Mouse (Mus musculus): ENCODE measurements around the gene Noc2l. TPM values are rescaled to one million over a fixed set of nuclear protein-coding genes. Genes with fewer than 3 reads are reported as not detected.

Gene Noc2l
- total RNA-seq, 2 experiments from 2014 or later: 61.2 to 64.3 TPM

Small RNAs within 50 kb of the gene (microRNA-seq; reads per million reads assigned to microRNA genes)
- 5.7 to 6.7 reads per million in 2 experiments for gene Mir7658

Other genes with a start within 250 kb of the Noc2l start
- 10 to 100 TPM; 10.6 to 11.6 TPM for gene B3galt6, start 243.4 kb upstream of the Noc2l start, total RNA-seq (2021)
- gene Sdf4, start 243.1 kb upstream of the Noc2l start, total RNA-seq (2021): 100 to 1,000 TPM; 128 to 136 TPM
- gene Tnfrsf4, start 222.2 kb upstream of the Noc2l start, total RNA-seq (2021): 1 to 10 TPM; 1.2 to 2.2 TPM
- not detected for gene Tnfrsf18, start 209.8 kb upstream of the Noc2l start, total RNA-seq (2021)
- gene Ttll10, start 176.6 kb upstream of the Noc2l start, total RNA-seq (2021): under 1 TPM; 0.13 to 0.16 TPM
- gene 9430015G10Rik, start 126.0 kb upstream of the Noc2l start, total RNA-seq (2021): 10 to 100 TPM; 22.6 to 28.9 TPM
- under 1 TPM; 0.43 to 0.47 TPM for gene Rnf223, start 105.5 kb upstream of the Noc2l start, total RNA-seq (2021)
- 100 to 1,000 TPM; 256 to 262 TPM for gene Agrn, start 38.5 kb upstream of the Noc2l start, total RNA-seq (2021)
- not detected for gene Isg15, start 35.2 kb upstream of the Noc2l start, total RNA-seq (2021)
- gene AW011738, start 32.7 kb upstream of the Noc2l start, total RNA-seq (2021): 1 to 10 TPM; 6.1 to 6.3 TPM
- gene Perm1, start 20.1 kb upstream of the Noc2l start, total RNA-seq (2021): under 1 TPM; 0.38 to 0.55 TPM
- 10 to 100 TPM; 36.4 to 41.9 TPM for gene Plekhn1, start 1.2 kb upstream of the Noc2l start, total RNA-seq (2021)
- gene Samd11, start 19.6 kb downstream of the Noc2l start, total RNA-seq (2021): 1 to 10 TPM; 2.9 to 4.2 TPM
- not detected for gene Vmn2r-ps159, start 95.1 kb downstream of the Noc2l start, total RNA-seq (2021)